Mouse (Mus musculus) CH12F3 (cell line): Measurements from ENCODE around the gene 2310061I04Rik.
"Not testable (repeated sequence)": the region's sequence is repeated elsewhere in the genome, so short reads cannot be mapped to it uniquely, and the experiment has no call there.

Experiments used
- in situ Hi-C: fragments of 300-500 bp; cut with MboI; formaldehyde crosslinking; loops from 2 replicates; pipeline ENCODE4 v1.14.3; 2020; ENCODE audit warnings: low sequenced_read_pairs

2310061I04Rik gene

GRCm38 (mm10) chr17:35896781-35897643 is at the start of gene 2310061I04Rik:
2310061I04Rik (minus strand) TSS chr17:35897431.
- in situ Hi-C loops, result no loop called here

DNA sequence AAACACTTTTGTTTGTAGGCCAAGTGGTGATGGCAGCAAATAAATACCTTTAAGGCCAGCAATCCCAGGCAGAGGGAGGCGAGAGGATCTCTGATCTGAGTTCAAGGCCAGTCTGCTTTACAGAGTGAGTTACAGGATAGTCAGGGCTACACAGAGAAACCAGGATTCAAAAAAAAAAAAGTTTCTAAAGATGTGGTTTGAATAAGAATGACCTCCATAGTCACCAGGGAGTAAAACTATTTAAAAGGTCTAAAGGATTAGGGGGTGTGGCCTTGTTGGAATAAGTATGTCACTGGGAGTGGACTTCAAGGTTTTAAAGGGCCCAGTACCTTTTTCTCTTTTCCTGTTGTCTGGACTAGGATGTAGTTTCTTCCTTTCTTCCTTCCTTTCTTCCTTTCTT is 42.7 kb upstream of the 2310061I04Rik start:
- in situ Hi-C loops, result no loop called here

GRCm38 (mm10) chr17:35939108-35939507 is 41.9 kb upstream of the 2310061I04Rik start:
- in situ Hi-C loops, result no loop called here

GRCm38 (mm10) chr17:35937700-35938348 is 40.6 kb upstream of the 2310061I04Rik start:
- in situ Hi-C loops, result no loop called here

DNA sequence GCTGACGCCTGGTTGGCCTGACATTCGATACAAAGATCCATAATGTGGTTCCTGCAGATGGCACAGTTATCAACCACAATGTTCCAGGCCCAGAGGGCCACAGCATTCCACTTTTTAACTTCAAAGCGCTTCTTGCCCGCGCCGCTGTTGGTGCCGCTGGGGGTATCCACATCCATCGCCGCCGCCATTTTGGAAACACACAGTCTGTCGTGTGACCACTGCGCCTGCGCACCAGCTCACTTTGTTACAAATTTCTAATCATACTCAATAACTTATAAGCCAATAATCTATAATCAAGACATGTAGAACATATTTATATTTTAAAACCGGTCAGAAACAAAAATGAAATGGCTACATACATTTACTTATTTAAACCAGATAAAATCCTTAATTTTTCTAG is 38.5 kb upstream of the 2310061I04Rik start:
- in situ Hi-C loops, result not testable (repeated sequence)

- in situ Hi-C loops, result no loop called here
These were observed 35.4 kb upstream of the 2310061I04Rik start for GRCm38 (mm10) chr17:35932608-35933007.

DNA sequence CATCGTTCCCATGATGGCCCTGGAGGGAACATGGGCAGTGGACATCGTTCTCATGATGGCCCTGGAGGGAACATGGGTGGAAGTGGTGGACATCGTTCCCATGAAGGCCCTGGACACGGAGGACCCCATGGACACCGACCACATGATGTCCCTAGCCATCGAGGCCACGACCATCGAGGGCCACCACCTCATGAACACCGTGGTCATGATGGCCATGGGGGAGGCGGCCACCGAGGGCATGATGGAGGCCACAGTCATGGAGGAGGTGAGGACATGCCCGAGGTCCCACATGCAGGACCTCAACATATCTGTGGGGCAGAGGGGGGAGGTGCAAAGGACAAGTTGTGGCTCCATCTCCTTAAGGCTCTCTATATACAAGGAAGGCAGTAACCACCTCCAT is 33.4 kb upstream of the 2310061I04Rik start:
- in situ Hi-C loops, result no loop called here

- in situ Hi-C loops, result no loop called here
These were observed 32.3 kb upstream of the 2310061I04Rik start for GRCm38 (mm10) chr17:35929534-35929933.

GRCm38 (mm10) chr17:35927471-35927870 is 30.2 kb upstream of the 2310061I04Rik start:
- in situ Hi-C loops, result no loop called here

DNA sequence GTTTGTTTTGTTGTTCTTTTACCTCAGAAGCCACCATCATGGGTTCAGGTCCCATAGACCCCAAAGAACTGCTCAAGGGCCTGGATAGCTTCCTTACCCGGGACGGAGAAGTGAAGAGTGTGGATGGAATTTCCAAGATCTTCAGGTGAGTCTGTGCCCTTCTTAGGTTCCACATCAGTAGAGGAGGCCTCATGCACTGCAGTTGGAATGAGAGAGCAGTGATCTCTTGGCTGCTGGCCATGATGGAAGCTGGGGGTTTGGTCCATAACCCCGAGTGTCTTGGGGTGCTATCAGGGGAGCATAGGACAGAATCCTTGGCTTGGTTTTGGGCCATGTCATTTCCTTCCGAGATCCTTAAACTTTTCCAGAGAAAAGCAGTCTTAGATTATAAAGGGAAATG is 26.1 kb upstream of the 2310061I04Rik start:
- in situ Hi-C loops, result no loop called here

DNA sequence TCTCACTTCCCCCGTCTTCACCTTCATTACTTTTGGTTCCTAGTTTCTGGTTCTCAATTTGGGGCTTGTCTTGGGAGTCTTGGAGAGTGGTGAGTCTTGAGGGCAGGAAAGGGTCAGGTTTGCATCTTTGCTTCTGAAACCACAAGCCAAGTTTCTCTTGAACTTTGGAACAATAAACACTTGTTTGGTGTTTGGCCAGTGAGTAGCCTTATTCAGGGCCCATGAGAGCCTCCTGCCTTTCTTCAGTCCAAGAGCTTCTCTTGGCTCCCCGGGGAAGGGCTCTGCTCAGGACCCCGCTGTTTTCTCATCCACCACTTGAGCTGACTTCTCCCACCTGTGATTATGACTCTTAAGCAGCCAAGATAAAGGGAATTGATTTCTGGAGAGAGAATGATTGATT is 25.3 kb upstream of the 2310061I04Rik start:
- in situ Hi-C loops, result no loop called here

GRCm38 (mm10) chr17:35921710-35922109 is 24.5 kb upstream of the 2310061I04Rik start:
- in situ Hi-C loops, result no loop called here

DNA sequence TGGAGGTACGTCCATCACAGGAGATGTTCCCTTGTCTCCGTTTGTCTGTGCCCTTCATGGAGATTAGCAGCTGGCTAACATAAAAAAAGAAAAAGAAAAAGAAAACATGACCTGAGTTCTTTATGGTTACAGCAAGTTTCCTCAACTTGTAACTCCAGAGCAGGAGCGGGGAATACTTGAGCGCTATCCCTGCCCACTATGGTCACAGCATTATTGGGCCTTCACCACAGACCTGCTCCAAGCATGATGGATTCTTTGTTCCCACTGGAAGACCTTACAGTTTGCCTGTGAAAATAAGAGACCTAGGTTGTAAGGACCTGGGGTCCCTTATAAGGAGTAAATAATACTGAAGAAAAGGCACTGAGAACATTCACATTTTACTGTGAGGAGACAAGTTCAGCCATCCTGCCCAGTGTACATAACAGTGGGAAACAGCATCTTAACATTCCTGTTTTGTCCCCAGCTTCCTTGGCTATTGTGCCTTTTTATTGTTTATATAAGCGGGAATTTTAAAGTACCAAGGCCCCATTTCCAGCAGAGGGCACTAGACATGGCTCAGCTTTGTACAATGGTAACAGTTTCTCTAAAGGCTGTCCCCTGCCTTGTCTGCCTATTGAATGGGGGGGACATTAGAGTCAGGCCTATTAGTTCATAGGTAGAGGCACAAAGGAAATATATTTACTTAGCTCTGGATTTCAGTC is 23.8 kb upstream of the 2310061I04Rik start:
- in situ Hi-C loops, result no loop called here

- in situ Hi-C loops, result no loop called here
These were observed 23.2 kb upstream of the 2310061I04Rik start for GRCm38 (mm10) chr17:35920384-35920783.

GRCm38 (mm10) chr17:35919864-35920301 is 22.7 kb upstream of the 2310061I04Rik start:
- in situ Hi-C loops, result no loop called here

- in situ Hi-C loops, result no loop called here
These were observed 22.0 kb upstream of the 2310061I04Rik start for GRCm38 (mm10) chr17:35919060-35919715.

- in situ Hi-C loops, result no loop called here
These were observed 21.2 kb upstream of the 2310061I04Rik start for GRCm38 (mm10) chr17:35918276-35919059.

DNA sequence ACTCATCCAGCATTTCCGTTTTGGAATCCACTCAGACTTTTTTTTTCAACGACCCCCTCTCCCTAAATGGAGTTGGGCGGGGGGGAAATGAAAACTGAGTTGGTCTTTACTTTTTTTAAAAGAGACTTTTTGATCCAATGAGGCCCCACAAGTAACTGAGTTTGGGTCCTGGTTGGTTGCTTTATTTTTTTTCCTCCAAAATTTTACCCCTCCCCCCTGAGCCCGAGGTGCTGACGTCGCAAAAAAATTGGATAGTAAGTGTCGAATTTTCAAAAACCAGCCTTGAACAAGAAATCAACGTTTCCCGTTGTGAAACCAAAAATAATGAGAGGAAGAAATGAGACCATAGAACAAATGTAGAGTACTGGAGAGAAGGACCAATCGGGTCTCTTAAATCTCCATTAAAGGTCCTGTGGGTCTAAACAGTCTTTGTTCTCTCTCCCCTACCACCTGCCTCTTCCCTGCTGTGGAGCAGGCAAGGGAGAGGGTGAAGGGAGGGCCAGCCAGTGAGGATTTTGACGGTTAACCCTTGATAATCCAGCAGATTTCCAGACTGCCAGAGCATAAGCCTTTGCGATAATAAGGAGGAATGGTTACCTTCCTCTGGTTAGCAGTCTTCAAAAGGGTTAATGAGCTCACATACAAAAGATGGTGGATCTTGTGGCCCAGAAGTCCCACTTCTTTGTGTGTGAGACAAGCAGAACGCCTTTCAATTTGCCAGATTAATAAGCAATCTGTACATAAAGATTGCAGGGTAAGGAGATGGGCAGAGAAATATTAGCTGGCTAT is 20.4 kb upstream of the 2310061I04Rik start:
- in situ Hi-C loops, result no loop called here

DNA sequence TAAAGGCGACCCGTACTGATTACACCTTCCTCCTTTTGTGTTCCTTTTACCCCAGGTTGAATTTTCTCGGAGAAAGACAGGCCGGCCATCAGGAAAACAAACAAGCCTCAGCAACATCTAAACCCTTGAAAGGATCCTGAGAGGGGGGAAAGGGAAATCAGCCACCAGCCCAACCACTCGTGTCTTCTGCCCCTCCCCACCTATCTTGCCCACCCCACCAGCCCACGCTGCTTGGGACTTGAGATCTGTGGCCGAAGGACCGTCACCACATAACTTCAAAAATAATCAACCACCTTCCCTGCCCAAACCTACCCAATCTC is 19.9 kb upstream of the 2310061I04Rik start:
- in situ Hi-C loops, result no loop called here
